Mouse (Mus musculus): ENCODE measurements around the gene Sema3d. TPM values are rescaled to one million over a fixed set of nuclear protein-coding genes. Genes with fewer than 3 reads are reported as not detected.

Gene Sema3d
- polyA plus RNA-seq, 1 experiment = not detected

GRCm38 (mm10) chr5:12579752-12580151 lies 196.6 kb downstream of the Sema3d start:
- no peak for TF ChIP-seq POLR2A (IDR thresholded peaks at IDR 0.05; ENCODE audit: borderline replicate concordance, low read depth, low read length)
- no peak for TF ChIP-seq CTCF (IDR thresholded peaks at IDR 0.05; ENCODE audit: low read depth, low read length)
- no peaks in the 10 kb centered on the region for H3K4me1 ChIP-seq (ENCODE audit: control insufficient read depth, insufficient read depth, low read length)
- no peak overlapping the region for H3K27ac ChIP-seq (ENCODE audit: insufficient read depth, low read depth, low read length)
- H3K4me3 ChIP-seq (ENCODE audit: insufficient read depth, low read length) = no peak overlapping the region

GRCm38 (mm10) chr5:12582540-12582939 lies 199.4 kb downstream of the Sema3d start:
- Histone ChIP-seq H3K4me1 (ENCODE audit: control insufficient read depth, insufficient read depth, low read length) (no peaks in the 10 kb centered on the region), H3K4me3 (ENCODE audit: insufficient read depth, low read length) (no peak overlapping the region), H3K27ac (ENCODE audit: insufficient read depth, low read depth, low read length) (no peak overlapping the region)
- TF ChIP-seq POLR2A (IDR thresholded peaks at IDR 0.05; ENCODE audit: borderline replicate concordance, low read depth, low read length) (no peak), CTCF (IDR thresholded peaks at IDR 0.05; ENCODE audit: low read depth, low read length) (no peak)

GRCm38 (mm10) chr5:12583293-12583834 lies 200.2 kb downstream of the Sema3d start:
- H3K27ac ChIP-seq (ENCODE audit: insufficient read depth, low read depth, low read length) = no peak overlapping the region
- H3K4me3 ChIP-seq (ENCODE audit: insufficient read depth, low read length) = no peak overlapping the region
- TF ChIP-seq CTCF (IDR thresholded peaks at IDR 0.05; ENCODE audit: low read depth, low read length) (no peak), POLR2A (IDR thresholded peaks at IDR 0.05; ENCODE audit: borderline replicate concordance, low read depth, low read length) (no peak)
- no peaks in the 10 kb centered on the region for H3K4me1 ChIP-seq (ENCODE audit: control insufficient read depth, insufficient read depth, low read length)

- Histone ChIP-seq H3K27ac (ENCODE audit: insufficient read depth, low read depth, low read length) (no peak overlapping the region), H3K4me1 (ENCODE audit: control insufficient read depth, insufficient read depth, low read length) (no peaks in the 10 kb centered on the region), H3K4me3 (ENCODE audit: insufficient read depth, low read length) (no peak overlapping the region)
- TF ChIP-seq POLR2A (IDR thresholded peaks at IDR 0.05; ENCODE audit: borderline replicate concordance, low read depth, low read length) (no peak), CTCF (IDR thresholded peaks at IDR 0.05; ENCODE audit: low read depth, low read length) (no peak)
These were observed 201.7 kb downstream of the Sema3d start for GRCm38 (mm10) chr5:12584886-12585285.

GRCm38 (mm10) chr5:12634227-12634980 lies 251.2 kb downstream of the Sema3d start:
- Histone ChIP-seq H3K4me1 (ENCODE audit: control insufficient read depth, insufficient read depth, low read length) (no peaks in the 10 kb centered on the region), H3K4me3 (ENCODE audit: insufficient read depth, low read length) (no peak overlapping the region), H3K27ac (ENCODE audit: insufficient read depth, low read depth, low read length) (no peak overlapping the region)
- TF ChIP-seq CTCF (IDR thresholded peaks at IDR 0.05; ENCODE audit: low read depth, low read length) (no peak), POLR2A (IDR thresholded peaks at IDR 0.05; ENCODE audit: borderline replicate concordance, low read depth, low read length) (no peak)

GRCm38 (mm10) chr5:12637763-12638468 lies 254.7 kb downstream of the Sema3d start:
- TF ChIP-seq CTCF (IDR thresholded peaks at IDR 0.05; ENCODE audit: low read depth, low read length) (no peak), POLR2A (IDR thresholded peaks at IDR 0.05; ENCODE audit: borderline replicate concordance, low read depth, low read length) (no peak)

More at GRCm38 (mm10) chr5:12637763-12638468, 254.7 kb downstream of the Sema3d start:
- no peak overlapping the region for H3K4me3 ChIP-seq (ENCODE audit: insufficient read depth, low read length)
- H3K27ac ChIP-seq (ENCODE audit: insufficient read depth, low read depth, low read length) = no peak overlapping the region
- H3K4me1 ChIP-seq (ENCODE audit: control insufficient read depth, insufficient read depth, low read length) = no peaks in the 10 kb centered on the region

All from bone marrow macrophage, adult 2 months (primary cell).